Mouse (Mus musculus) lung, postnatal 4 days (tissue): ENCODE results near the gene Misp.

ENCODE experiments used
- DNase-seq, 2 experiments: peaks; one replicate each; pipeline ENCODE4 v3.0.0; 2021

The Misp gene

GRCm38 (mm10) chr10:79877174-79877573 lies 56.4 kb downstream of the Misp start:
- DNase-seq, result no peak

- DNase-seq, result peak; percentile 61 to 69
These were observed 57.0 kb downstream of the Misp start for GRCm38 (mm10) chr10:79877757-79878156.

DNA sequence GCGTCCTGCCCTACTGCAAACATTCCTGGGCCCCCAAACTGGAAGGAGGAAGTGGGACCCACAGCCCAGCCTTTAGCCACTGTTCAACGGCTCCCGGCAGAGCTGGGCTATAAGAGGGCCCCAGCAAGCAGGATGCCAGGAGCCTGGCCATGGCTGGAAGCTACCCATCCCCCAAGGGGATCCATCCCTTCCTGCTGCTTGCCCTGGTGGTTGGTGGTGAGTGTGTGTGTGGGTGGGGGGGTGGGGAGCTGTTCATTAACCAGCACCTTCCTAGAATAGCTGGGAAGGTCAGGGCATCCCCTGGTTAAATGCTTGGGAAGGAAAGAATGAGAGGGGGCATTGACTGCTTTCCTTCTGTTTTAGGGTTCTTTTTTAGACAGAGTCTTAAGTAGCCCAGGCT lies 58.7 kb downstream of the Misp start:
- no peak for DNase-seq
